Comparison of ENCODE assay signal across 20 mouse cellular contexts in the genomic region with DNA sequence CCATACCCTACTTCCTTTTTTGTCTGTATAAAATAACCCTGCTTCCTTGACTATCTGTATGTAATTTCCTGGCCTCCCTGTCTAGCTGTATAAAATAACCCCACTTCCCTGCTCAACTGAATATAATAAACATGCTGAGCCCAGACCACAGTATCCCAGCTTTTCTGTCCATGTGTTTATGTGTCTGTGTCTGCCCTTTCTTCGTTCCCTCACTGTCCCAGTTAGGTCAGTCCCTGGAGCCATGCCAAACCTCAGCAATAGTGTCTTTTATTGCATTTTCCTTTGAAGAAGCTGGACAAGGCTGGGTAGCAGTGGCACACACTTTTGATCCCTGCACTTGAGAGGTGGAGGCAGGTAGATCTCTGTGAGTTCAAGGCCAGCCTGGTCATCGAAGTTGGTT.
DNase-seq lines count a peak whose midpoint lies in the region; ATAC-seq and TF ChIP-seq lines count a peak whose summit lies in the region.
"Had no signal": no experiment of that assay in that cellular context is flagged by ENCODE, and none has a peak within 500 bp of the region (broad histone marks: within the 10 kb centered on the region; RNA-seq: fewer than 3 reads in every experiment).

No protein-coding gene starts in this region.

- no peak for ATAC-seq in hindbrain, postnatal 0 days
- ATAC-seq in hindbrain, embryonic 16.5 days = no peak
- ATAC-seq: forebrain, embryonic 16.5 days had no signal

- H3K36me3 ChIP-seq in hindbrain, postnatal 0 days (ENCODE audit: insufficient read depth, low read length) = no peaks in the 10 kb centered on the region
- H3K36me3 ChIP-seq in hindbrain, embryonic 16.5 days (ENCODE audit: control insufficient read depth, insufficient read depth, low read length) = no peaks in the 10 kb centered on the region
- H3K36me3 ChIP-seq: embryonic facial prominence, embryonic 12.5 days; heart, embryonic 10.5 days; hindbrain, embryonic 15.5 days; limb, embryonic 12.5 days; liver, embryonic 13.5 days; midbrain, embryonic 12.5 days had no signal

- peak; percentile 3 to 12 for DNase-seq in cerebellum, postnatal 14 days
- no peak for DNase-seq in cerebellum, adult 18-20 months
- peak; percentile 23 for DNase-seq in hindbrain, postnatal 0 days (ENCODE audit: low spot score)
- peak; percentile 2 for DNase-seq in lung, postnatal 10 days
- no peak for DNase-seq in lung, postnatal 36 days
- DNase-seq in adrenal gland, postnatal 25 days = peak; percentile 12
- no peak for DNase-seq in layer of hippocampus, adult 9-10 months (ENCODE audit: low spot score)
- DNase-seq: kidney, adult 2 months; liver, embryonic 13.5 days; thymus, postnatal 25 days had no signal

- H3K9me3 ChIP-seq in hindbrain, postnatal 0 days (ENCODE audit: low read length) = no peaks in the 10 kb centered on the region
- H3K9me3 ChIP-seq in hindbrain, embryonic 16.5 days (ENCODE audit: control insufficient read depth, low read length) = no peaks in the 10 kb centered on the region
- H3K9me3 ChIP-seq: embryonic facial prominence, embryonic 12.5 days; heart, embryonic 10.5 days; hindbrain, embryonic 15.5 days; limb, embryonic 12.5 days; liver, embryonic 13.5 days; midbrain, embryonic 12.5 days had no signal

- no peak overlapping the region for H3K4me3 ChIP-seq in hindbrain, postnatal 0 days (ENCODE audit: low read length)
- no peak overlapping the region for H3K4me3 ChIP-seq in hindbrain, embryonic 16.5 days (ENCODE audit: low read length)
- H3K4me3 ChIP-seq: embryonic facial prominence, embryonic 12.5 days; heart, embryonic 10.5 days; hindbrain, embryonic 15.5 days; left cerebral cortex, adult 2 months; limb, embryonic 12.5 days; liver, embryonic 13.5 days; midbrain, embryonic 12.5 days had no signal

- H3K27ac ChIP-seq in hindbrain, postnatal 0 days = no peak overlapping the region
- no peak overlapping the region for H3K27ac ChIP-seq in hindbrain, embryonic 16.5 days (ENCODE audit: low read depth, low read length)
- H3K27ac ChIP-seq: embryonic facial prominence, embryonic 12.5 days; heart, embryonic 10.5 days; hindbrain, embryonic 15.5 days; left cerebral cortex, adult 2 months; limb, embryonic 12.5 days; liver, embryonic 13.5 days; macrophage; midbrain, embryonic 12.5 days; stomach, postnatal 0 days had no signal

- 64% methylated on average over 2 of the region's 2 CpGs for WGBS in hindbrain, postnatal 0 days
- WGBS in hindbrain, embryonic 16.5 days = 69% methylated on average over 2 of the region's 2 CpGs

- H3K9ac ChIP-seq in hindbrain, postnatal 0 days (replicated peaks; ENCODE audit: low read length) = no peak overlapping the region
- H3K9ac ChIP-seq in hindbrain, embryonic 16.5 days (ENCODE audit: low read depth, low read length) = no peak overlapping the region
- H3K9ac ChIP-seq: embryonic facial prominence, embryonic 12.5 days; hindbrain, embryonic 15.5 days; limb, embryonic 12.5 days; liver, embryonic 13.5 days; midbrain, embryonic 12.5 days had no signal

- H3K4me2 ChIP-seq in hindbrain, postnatal 0 days (ENCODE audit: low read depth, low read length) = no peak overlapping the region
- no peak overlapping the region for H3K4me2 ChIP-seq in hindbrain, embryonic 16.5 days (ENCODE audit: low read length)
- H3K4me2 ChIP-seq: embryonic facial prominence, embryonic 12.5 days; hindbrain, embryonic 15.5 days; limb, embryonic 12.5 days; liver, embryonic 13.5 days; midbrain, embryonic 12.5 days had no signal

- no peak for TF ChIP-seq CTCF in hindbrain, postnatal 0 days (IDR thresholded peaks at IDR 0.05; ENCODE audit: low read depth)

- H3K27me3 ChIP-seq in hindbrain, postnatal 0 days (ENCODE audit: insufficient read depth, low read length) = no peaks in the 10 kb centered on the region
- no peaks in the 10 kb centered on the region for H3K27me3 ChIP-seq in hindbrain, embryonic 16.5 days (replicated peaks; ENCODE audit: control insufficient read depth, insufficient read depth, low read length)
- H3K27me3 ChIP-seq: embryonic facial prominence, embryonic 12.5 days; hindbrain, embryonic 15.5 days; limb, embryonic 12.5 days; liver, embryonic 13.5 days; midbrain, embryonic 12.5 days had no signal

- H3K4me1 ChIP-seq in hindbrain, postnatal 0 days (ENCODE audit: insufficient read depth, low read length) = no peaks in the 10 kb centered on the region
- H3K4me1 ChIP-seq in hindbrain, embryonic 16.5 days (ENCODE audit: control insufficient read depth, insufficient read depth, low read depth, low read length) = no peaks in the 10 kb centered on the region
- H3K4me1 ChIP-seq: embryonic facial prominence, embryonic 12.5 days; heart, embryonic 10.5 days; hindbrain, embryonic 15.5 days; limb, embryonic 12.5 days; liver, embryonic 13.5 days; midbrain, embryonic 12.5 days had no signal

Comparison
In these comparisons a context has a peak if more than half of its experiments do, and no peak if none do; other contexts are left out.
1. DNase-seq: peak in cerebellum, postnatal 14 days (2 of 2), hindbrain, postnatal 0 days (single experiment), lung, postnatal 10 days (single experiment) and adrenal gland, postnatal 25 days (single experiment); none in cerebellum, adult 18-20 months (0 of 2), lung, postnatal 36 days (single experiment) and layer of hippocampus, adult 9-10 months (single experiment).